Mouse (Mus musculus): ENCODE measurements around the gene Tmem265. TPM values are rescaled to one million over a fixed set of nuclear protein-coding genes. Genes with fewer than 3 reads are reported as not detected.
A peak's percentile ranks its signal among the peaks of the same experiment; 100 is the strongest.

Gene Tmem265
- polyA plus RNA-seq, 1 experiment from 2014 or later = 6.2 TPM

GRCm38 (mm10) chr7:127592575-127592974 is 31.4 kb downstream of the Tmem265 start:
- H3K27me3 ChIP-seq (ENCODE audit: poor library complexity, severe bottlenecking) = no peaks in the 10 kb centered on the region
- H3K4me3 ChIP-seq = no peak overlapping the region
- peaks cover 82% of the 10 kb centered on the region for H3K36me3 ChIP-seq (replicated peaks)
- H3K27ac ChIP-seq = no peak overlapping the region
- H3K9me3 ChIP-seq = no peaks in the 10 kb centered on the region
- 94% methylated on average over 14 of the region's 14 CpGs for WGBS
- peaks cover 14% of the 10 kb centered on the region for H3K4me1 ChIP-seq
- DNase-seq (ENCODE audit: extremely low spot score, low spot score) = no peak

GRCm38 (mm10) chr7:127596747-127597146 is 35.6 kb downstream of the Tmem265 start:
- Histone ChIP-seq H3K27ac (no peak overlapping the region), H3K4me1 (no peaks in the 10 kb centered on the region), H3K27me3 (ENCODE audit: poor library complexity, severe bottlenecking) (no peaks in the 10 kb centered on the region), H3K36me3 (replicated peaks) (peaks cover 100% of the 10 kb centered on the region), H3K9me3 (no peaks in the 10 kb centered on the region), H3K4me3 (no peak overlapping the region)
- no peak for DNase-seq (ENCODE audit: extremely low spot score, low spot score)
- WGBS = 95% methylated on average over 17 of the region's 17 CpGs

- Histone ChIP-seq H3K9me3 (no peaks in the 10 kb centered on the region), H3K27me3 (ENCODE audit: poor library complexity, severe bottlenecking) (no peaks in the 10 kb centered on the region), H3K4me3 (no peak overlapping the region), H3K27ac (no peak overlapping the region), H3K4me1 (no peaks in the 10 kb centered on the region), H3K36me3 (replicated peaks) (peaks cover 99% of the 10 kb centered on the region)
- 96% methylated on average over 7 of the region's 7 CpGs for WGBS
- no peak for DNase-seq (ENCODE audit: extremely low spot score, low spot score)
Observed at GRCm38 (mm10) chr7:127600612-127601011, 39.4 kb downstream of the Tmem265 start.

GRCm38 (mm10) chr7:127601735-127602134 is 40.5 kb downstream of the Tmem265 start:
- Histone ChIP-seq H3K27me3 (ENCODE audit: poor library complexity, severe bottlenecking) (no peaks in the 10 kb centered on the region), H3K4me3 (no peak overlapping the region), H3K4me1 (no peaks in the 10 kb centered on the region), H3K9me3 (no peaks in the 10 kb centered on the region), H3K36me3 (replicated peaks) (peaks cover 99% of the 10 kb centered on the region), H3K27ac (no peak overlapping the region)
- WGBS = 90% methylated on average over 4 of the region's 4 CpGs
- no peak for DNase-seq (ENCODE audit: extremely low spot score, low spot score)

GRCm38 (mm10) chr7:127602903-127603302 is 41.7 kb downstream of the Tmem265 start:
- 94% methylated on average over 2 of the region's 2 CpGs for WGBS
- Histone ChIP-seq H3K4me1 (no peaks in the 10 kb centered on the region), H3K4me3 (no peak overlapping the region), H3K27ac (no peak overlapping the region), H3K27me3 (ENCODE audit: poor library complexity, severe bottlenecking) (no peaks in the 10 kb centered on the region), H3K36me3 (replicated peaks) (peaks cover 99% of the 10 kb centered on the region), H3K9me3 (no peaks in the 10 kb centered on the region)
- no peak for DNase-seq (ENCODE audit: extremely low spot score, low spot score)

GRCm38 (mm10) chr7:127604256-127604655 is 43.1 kb downstream of the Tmem265 start:
- Histone ChIP-seq H3K4me3 (no peak overlapping the region), H3K36me3 (replicated peaks) (peaks cover 99% of the 10 kb centered on the region), H3K9me3 (no peaks in the 10 kb centered on the region), H3K4me1 (no peaks in the 10 kb centered on the region), H3K27me3 (ENCODE audit: poor library complexity, severe bottlenecking) (no peaks in the 10 kb centered on the region), H3K27ac (no peak overlapping the region)
- DNase-seq (ENCODE audit: extremely low spot score, low spot score) = no peak
- whole genome bisulfite sequencing = 96% methylated on average over 10 of the region's 10 CpGs

- Histone ChIP-seq H3K36me3 (replicated peaks) (peaks cover 99% of the 10 kb centered on the region), H3K4me1 (no peaks in the 10 kb centered on the region), H3K27ac (no peak overlapping the region), H3K9me3 (peaks cover 13% of the 10 kb centered on the region; the same call in 1 of the 2 replicates), H3K4me3 (no peak overlapping the region), H3K27me3 (ENCODE audit: poor library complexity, severe bottlenecking) (no peaks in the 10 kb centered on the region)
- 89% methylated on average over 6 of the region's 6 CpGs for WGBS
- DNase-seq (ENCODE audit: extremely low spot score, low spot score) = no peak
Observed at GRCm38 (mm10) chr7:127607150-127607549, 46.0 kb downstream of the Tmem265 start.

GRCm38 (mm10) chr7:127611011-127611410 is 49.8 kb downstream of the Tmem265 start:
- H3K9me3 ChIP-seq = peaks cover 13% of the 10 kb centered on the region; the same call in 1 of the 2 replicates
- no peaks in the 10 kb centered on the region for H3K27me3 ChIP-seq (ENCODE audit: poor library complexity, severe bottlenecking)
- no peak overlapping the region for H3K4me3 ChIP-seq
- 98% methylated on average over 29 of the region's 29 CpGs for WGBS
- H3K27ac ChIP-seq = no peak overlapping the region
- peaks cover 74% of the 10 kb centered on the region for H3K36me3 ChIP-seq (replicated peaks)
- DNase-seq (ENCODE audit: extremely low spot score, low spot score) = no peak
- peaks cover 23% of the 10 kb centered on the region for H3K4me1 ChIP-seq

GRCm38 (mm10) chr7:127611561-127611960 is 50.4 kb downstream of the Tmem265 start:
- no peak overlapping the region for H3K4me3 ChIP-seq

GRCm38 (mm10) chr7:127613501-127613900 is 52.3 kb downstream of the Tmem265 start:
- H3K4me3 ChIP-seq = peak overlapping the region; percentile 100
- H3K36me3 ChIP-seq (replicated peaks) = peaks cover 49% of the 10 kb centered on the region
- DNase-seq (ENCODE audit: extremely low spot score, low spot score) = no peak
- H3K27me3 ChIP-seq (ENCODE audit: poor library complexity, severe bottlenecking) = no peaks in the 10 kb centered on the region
- H3K9me3 ChIP-seq = peaks cover 13% of the 10 kb centered on the region; the same call in 1 of the 2 replicates
- WGBS = 91% methylated on average over 8 of the region's 8 CpGs
- H3K27ac ChIP-seq = peak overlapping the region; percentile 98; the same call in 1 of the 2 replicates
- H3K4me1 ChIP-seq = peaks cover 39% of the 10 kb centered on the region

More at GRCm38 (mm10) chr7:127611561-127611960, 50.4 kb downstream of the Tmem265 start:
- Histone ChIP-seq H3K36me3 (replicated peaks) (peaks cover 69% of the 10 kb centered on the region), H3K27me3 (ENCODE audit: poor library complexity, severe bottlenecking) (no peaks in the 10 kb centered on the region), H3K4me1 (peaks cover 27% of the 10 kb centered on the region), H3K27ac (no peak overlapping the region), H3K9me3 (peaks cover 13% of the 10 kb centered on the region; the same call in 1 of the 2 replicates)
- no peak for DNase-seq (ENCODE audit: extremely low spot score, low spot score)
- 97% methylated on average over 26 of the region's 26 CpGs for WGBS

GRCm38 (mm10) chr7:127614091-127614490 is 52.9 kb downstream of the Tmem265 start:
- Histone ChIP-seq H3K4me3 (peak overlapping the region; percentile 100), H3K27me3 (ENCODE audit: poor library complexity, severe bottlenecking) (no peaks in the 10 kb centered on the region), H3K27ac (peak overlapping the region; percentile 98), H3K9me3 (peaks cover 13% of the 10 kb centered on the region; the same call in 1 of the 2 replicates), H3K4me1 (peaks cover 39% of the 10 kb centered on the region), H3K36me3 (replicated peaks) (peaks cover 44% of the 10 kb centered on the region)
- 25% methylated on average over 8 of the region's 8 CpGs for WGBS
- DNase-seq (ENCODE audit: extremely low spot score, low spot score) = no peak

- peaks cover 13% of the 10 kb centered on the region; the same call in 1 of the 2 replicates for H3K9me3 ChIP-seq
- under 1% methylated on average over 43 of the region's 44 CpGs for WGBS
- peak; percentile 47 for DNase-seq (ENCODE audit: extremely low spot score, low spot score)
Observed at GRCm38 (mm10) chr7:127614511-127614890, 53.3 kb downstream of the Tmem265 start.

GRCm38 (mm10) chr7:127614891-127615843 is 54.0 kb downstream of the Tmem265 start, which contains the start of gene Zfp629:
TSS of gene Zfp629 (minus strand) at chr7:127615797.
- H3K9me3 ChIP-seq = peaks cover 13% of the 10 kb centered on the region; the same call in 1 of the 2 replicates
- under 1% methylated on average over 50 of the region's 50 CpGs for WGBS
- H3K27me3 ChIP-seq (ENCODE audit: poor library complexity, severe bottlenecking) = no peaks in the 10 kb centered on the region
- H3K27ac ChIP-seq = peak within 1 kb of the TSS; percentile 98
- peak within 1 kb of the TSS; percentile 100 for H3K4me3 ChIP-seq
- peaks cover 39% of the 10 kb centered on the region for H3K4me1 ChIP-seq
- H3K36me3 ChIP-seq (replicated peaks) = peaks cover 33% of the 10 kb centered on the region
- peak; percentile 90 for DNase-seq (ENCODE audit: extremely low spot score, low spot score)

More at GRCm38 (mm10) chr7:127614511-127614890, 53.3 kb downstream of the Tmem265 start:
- no peaks in the 10 kb centered on the region for H3K27me3 ChIP-seq (ENCODE audit: poor library complexity, severe bottlenecking)
- peak overlapping the region; percentile 98 for H3K27ac ChIP-seq
- H3K36me3 ChIP-seq (replicated peaks) = peaks cover 39% of the 10 kb centered on the region
- peak overlapping the region; percentile 100 for H3K4me3 ChIP-seq
- H3K4me1 ChIP-seq = peaks cover 39% of the 10 kb centered on the region

Measured in forebrain, embryonic 10.5 days (tissue).